Mouse (Mus musculus): Measurements from ENCODE around the gene Tubg2. TPM values are rescaled to one million over a fixed set of nuclear protein-coding genes. Genes with fewer than 3 reads are reported as not detected.

Gene Tubg2
- polyA plus RNA-seq, 1 experiment: 1.9 TPM

GRCm38 (mm10) chr11:101140164-101140819 lies 15.4 kb upstream of the Tubg2 start:
- Histone ChIP-seq H3K27me3 (ENCODE audit: control insufficient read depth, insufficient read depth, low read length) (0 out of 2 replicates have a peak, but pooled peaks cover 3% of the 10 kb centered on the region), H3K4me1 (ENCODE audit: control insufficient read depth, insufficient read depth, low read length) (peaks cover 9% of the 10 kb centered on the region), H3K36me3 (ENCODE audit: control insufficient read depth, insufficient read depth, low read length) (no peaks in the 10 kb centered on the region), H3K27ac (ENCODE audit: control insufficient read depth, insufficient read depth, low read depth, low read length) (no peak overlapping the region), H3K4me3 (ENCODE audit: control insufficient read depth, low read depth, low read length) (peak overlapping the region; percentile 43)
- TF ChIP-seq POLR2A (IDR thresholded peaks at IDR 0.05; ENCODE audit: control insufficient read depth, low read depth, low read length) (no peak), CTCF (IDR thresholded peaks at IDR 0.05; ENCODE audit: control insufficient read depth, insufficient read depth, insufficient replicate concordance, low read depth, low read length) (no peak)

- Histone ChIP-seq H3K27me3 (ENCODE audit: control insufficient read depth, insufficient read depth, low read length) (0 out of 2 replicates have a peak, but pooled peaks cover 3% of the 10 kb centered on the region), H3K4me1 (ENCODE audit: control insufficient read depth, insufficient read depth, low read length) (peaks cover 9% of the 10 kb centered on the region), H3K27ac (ENCODE audit: control insufficient read depth, insufficient read depth, low read depth, low read length) (no peak overlapping the region), H3K36me3 (ENCODE audit: control insufficient read depth, insufficient read depth, low read length) (no peaks in the 10 kb centered on the region), H3K4me3 (ENCODE audit: control insufficient read depth, low read depth, low read length) (no peak overlapping the region)
- TF ChIP-seq CTCF (IDR thresholded peaks at IDR 0.05; ENCODE audit: control insufficient read depth, insufficient read depth, insufficient replicate concordance, low read depth, low read length): no peak
- no peak for TF ChIP-seq POLR2A (IDR thresholded peaks at IDR 0.05; ENCODE audit: control insufficient read depth, low read depth, low read length)
These were observed 14.6 kb upstream of the Tubg2 start for GRCm38 (mm10) chr11:101141088-101141487.

- Histone ChIP-seq H3K27ac (ENCODE audit: control insufficient read depth, insufficient read depth, low read depth, low read length) (no peak overlapping the region), H3K36me3 (ENCODE audit: control insufficient read depth, insufficient read depth, low read length) (no peaks in the 10 kb centered on the region), H3K27me3 (ENCODE audit: control insufficient read depth, insufficient read depth, low read length) (0 out of 2 replicates have a peak, but pooled peaks cover 3% of the 10 kb centered on the region), H3K4me3 (ENCODE audit: control insufficient read depth, low read depth, low read length) (no peak overlapping the region), H3K4me1 (ENCODE audit: control insufficient read depth, insufficient read depth, low read length) (peaks cover 13% of the 10 kb centered on the region)
- no peak for TF ChIP-seq CTCF (IDR thresholded peaks at IDR 0.05; ENCODE audit: control insufficient read depth, insufficient read depth, insufficient replicate concordance, low read depth, low read length)
- TF ChIP-seq POLR2A (IDR thresholded peaks at IDR 0.05; ENCODE audit: control insufficient read depth, low read depth, low read length): no peak
These were observed 13.3 kb upstream of the Tubg2 start for GRCm38 (mm10) chr11:101142215-101142967.

- H3K36me3 ChIP-seq (ENCODE audit: control insufficient read depth, insufficient read depth, low read length): no peaks in the 10 kb centered on the region
- H3K4me3 ChIP-seq (ENCODE audit: control insufficient read depth, low read depth, low read length): peak overlapping the region; percentile 63
- H3K27ac ChIP-seq (ENCODE audit: control insufficient read depth, insufficient read depth, low read depth, low read length): no peak overlapping the region
- TF ChIP-seq CTCF (IDR thresholded peaks at IDR 0.05; ENCODE audit: control insufficient read depth, insufficient read depth, insufficient replicate concordance, low read depth, low read length) (no peak), POLR2A (IDR thresholded peaks at IDR 0.05; ENCODE audit: control insufficient read depth, low read depth, low read length) (peak; percentile 35; the same call in 1 of the 2 replicates)
- H3K27me3 ChIP-seq (ENCODE audit: control insufficient read depth, insufficient read depth, low read length): 0 out of 2 replicates have a peak, but pooled peaks cover 3% of the 10 kb centered on the region
- H3K4me1 ChIP-seq (ENCODE audit: control insufficient read depth, insufficient read depth, low read length): peaks cover 11% of the 10 kb centered on the region
These were observed 12.1 kb upstream of the Tubg2 start for GRCm38 (mm10) chr11:101143338-101144225.

- TF ChIP-seq CTCF (IDR thresholded peaks at IDR 0.05; ENCODE audit: control insufficient read depth, insufficient read depth, insufficient replicate concordance, low read depth, low read length): no peak
- peak; percentile 25; the same call in 1 of the 2 replicates for TF ChIP-seq POLR2A (IDR thresholded peaks at IDR 0.05; ENCODE audit: control insufficient read depth, low read depth, low read length)
- no peaks in the 10 kb centered on the region for H3K36me3 ChIP-seq (ENCODE audit: control insufficient read depth, insufficient read depth, low read length)
These were observed 9.3 kb upstream of the Tubg2 start for GRCm38 (mm10) chr11:101146377-101146776.

GRCm38 (mm10) chr11:101148751-101149150 lies 7.0 kb upstream of the Tubg2 start:
- no peak overlapping the region for H3K27ac ChIP-seq (ENCODE audit: control insufficient read depth, insufficient read depth, low read depth, low read length)
- TF ChIP-seq POLR2A (IDR thresholded peaks at IDR 0.05; ENCODE audit: control insufficient read depth, low read depth, low read length): no peak
- TF ChIP-seq CTCF (IDR thresholded peaks at IDR 0.05; ENCODE audit: control insufficient read depth, insufficient read depth, insufficient replicate concordance, low read depth, low read length): no peak

More at GRCm38 (mm10) chr11:101146377-101146776, 9.3 kb upstream of the Tubg2 start:
- H3K27me3 ChIP-seq (ENCODE audit: control insufficient read depth, insufficient read depth, low read length): no peaks in the 10 kb centered on the region
- H3K4me3 ChIP-seq (ENCODE audit: control insufficient read depth, low read depth, low read length): no peak overlapping the region
- peaks cover 7% of the 10 kb centered on the region for H3K4me1 ChIP-seq (ENCODE audit: control insufficient read depth, insufficient read depth, low read length)
- peak overlapping the region; percentile 74 for H3K27ac ChIP-seq (ENCODE audit: control insufficient read depth, insufficient read depth, low read depth, low read length)

More at GRCm38 (mm10) chr11:101148751-101149150, 7.0 kb upstream of the Tubg2 start:
- no peak overlapping the region for H3K4me3 ChIP-seq (ENCODE audit: control insufficient read depth, low read depth, low read length)
- no peaks in the 10 kb centered on the region for H3K36me3 ChIP-seq (ENCODE audit: control insufficient read depth, insufficient read depth, low read length)
- H3K27me3 ChIP-seq (ENCODE audit: control insufficient read depth, insufficient read depth, low read length): no peaks in the 10 kb centered on the region
- peaks cover 6% of the 10 kb centered on the region for H3K4me1 ChIP-seq (ENCODE audit: control insufficient read depth, insufficient read depth, low read length)

Measured in testis, adult 2 months (tissue).